Mouse (Mus musculus): ENCODE measurements around the gene Cabin1. TPM values are rescaled to one million over a fixed set of nuclear protein-coding genes. Genes with fewer than 3 reads are reported as not detected.
A peak's percentile ranks its signal among the peaks of the same experiment; 100 is the strongest.

Cabin1 gene
- polyA plus RNA-seq, 1 experiment from 2014 or later: 14.3 TPM

GRCm38 (mm10) chr10:75648091-75648490, 116.0 kb downstream of the Cabin1 start:
- WGBS (ENCODE audit: insufficient replicate concordance): 83% methylated on average over 6 of the region's 6 CpGs
- H3K27ac ChIP-seq (replicated peaks): no peak overlapping the region
- H3K36me3 ChIP-seq (replicated peaks): peaks cover 67% of the 10 kb centered on the region
- no peaks in the 10 kb centered on the region for H3K9me3 ChIP-seq (replicated peaks)
- H3K4me1 ChIP-seq (replicated peaks): peaks cover 15% of the 10 kb centered on the region
- H3K27me3 ChIP-seq: no peaks in the 10 kb centered on the region
- no peak overlapping the region for H3K9ac ChIP-seq
- no peak overlapping the region for H3K4me3 ChIP-seq (replicated peaks)
- H3K4me2 ChIP-seq: no peak overlapping the region
- ATAC-seq (ENCODE audit: insufficient read depth): no peak

- Histone ChIP-seq H3K4me3 (replicated peaks) (no peak overlapping the region), H3K27ac (replicated peaks) (no peak overlapping the region), H3K9ac (no peak overlapping the region), H3K4me1 (replicated peaks) (peaks cover 22% of the 10 kb centered on the region), H3K9me3 (replicated peaks) (no peaks in the 10 kb centered on the region), H3K27me3 (no peaks in the 10 kb centered on the region), H3K4me2 (no peak overlapping the region), H3K36me3 (replicated peaks) (peaks cover 60% of the 10 kb centered on the region)
- WGBS (ENCODE audit: insufficient replicate concordance): 87% methylated on average over 3 of the region's 3 CpGs
- ATAC-seq (ENCODE audit: insufficient read depth): no peak
Measured at GRCm38 (mm10) chr10:75647362-75647761, 116.8 kb downstream of the Cabin1 start.

- ATAC-seq (ENCODE audit: insufficient read depth): no peak
- Histone ChIP-seq H3K4me3 (replicated peaks) (no peak overlapping the region), H3K27me3 (no peaks in the 10 kb centered on the region), H3K9me3 (replicated peaks) (no peaks in the 10 kb centered on the region), H3K27ac (replicated peaks) (no peak overlapping the region), H3K9ac (no peak overlapping the region), H3K36me3 (replicated peaks) (peaks cover 51% of the 10 kb centered on the region), H3K4me1 (replicated peaks) (peaks cover 29% of the 10 kb centered on the region), H3K4me2 (no peak overlapping the region)
- WGBS (ENCODE audit: insufficient replicate concordance): 81% methylated on average over 6 of the region's 6 CpGs
Measured at GRCm38 (mm10) chr10:75646406-75646805, 117.7 kb downstream of the Cabin1 start.

- Histone ChIP-seq H3K27ac (replicated peaks) (no peak overlapping the region), H3K27me3 (no peaks in the 10 kb centered on the region), H3K4me1 (replicated peaks) (peaks cover 29% of the 10 kb centered on the region), H3K9me3 (replicated peaks) (no peaks in the 10 kb centered on the region), H3K36me3 (replicated peaks) (peaks cover 43% of the 10 kb centered on the region), H3K9ac (no peak overlapping the region), H3K4me3 (replicated peaks) (no peak overlapping the region), H3K4me2 (no peak overlapping the region)
- 88% methylated on average over 8 of the region's 8 CpGs for WGBS (ENCODE audit: insufficient replicate concordance)
- no peak for ATAC-seq (ENCODE audit: insufficient read depth)
Measured at GRCm38 (mm10) chr10:75645616-75646015, 118.5 kb downstream of the Cabin1 start.

- 0 out of 2 replicates have a peak within 1 kb of the TSS, but pooled peaks have one; percentile 4 for H3K27ac ChIP-seq (replicated peaks)
- H3K9me3 ChIP-seq (replicated peaks): no peaks in the 10 kb centered on the region
- peaks cover 29% of the 10 kb centered on the region for H3K4me1 ChIP-seq (replicated peaks)
- WGBS (ENCODE audit: insufficient replicate concordance): 15% methylated on average over 11 of the region's 11 CpGs
- H3K36me3 ChIP-seq (replicated peaks): peaks cover 26% of the 10 kb centered on the region
- H3K4me3 ChIP-seq (replicated peaks): no peak within 1 kb of the TSS
- ATAC-seq (ENCODE audit: insufficient read depth): peak; percentile 80
- H3K4me2 ChIP-seq: peak within 1 kb of the TSS; percentile 34
- no peaks in the 10 kb centered on the region for H3K27me3 ChIP-seq
- H3K9ac ChIP-seq: no peak within 1 kb of the TSS
Measured at GRCm38 (mm10) chr10:75643741-75644343, 120.3 kb downstream of the Cabin1 start, which contains the start of gene Susd2. Susd2 (minus strand) TSS chr10:75644008.

GRCm38 (mm10) chr10:75642891-75643290, 121.2 kb downstream of the Cabin1 start:
- no peaks in the 10 kb centered on the region for H3K27me3 ChIP-seq
- 59% methylated on average over 2 of the region's 2 CpGs for WGBS (ENCODE audit: insufficient replicate concordance)
- 0 out of 2 replicates have a peak overlapping the region, but pooled peaks have one; percentile 34 for H3K4me2 ChIP-seq
- H3K36me3 ChIP-seq (replicated peaks): peaks cover 17% of the 10 kb centered on the region
- peaks cover 29% of the 10 kb centered on the region for H3K4me1 ChIP-seq (replicated peaks)
- ATAC-seq (ENCODE audit: insufficient read depth): no peak
- no peak overlapping the region for H3K4me3 ChIP-seq (replicated peaks)
- no peaks in the 10 kb centered on the region for H3K9me3 ChIP-seq (replicated peaks)
- no peak overlapping the region for H3K9ac ChIP-seq
- no peak overlapping the region for H3K27ac ChIP-seq (replicated peaks)

GRCm38 (mm10) chr10:75642436-75642835, 121.7 kb downstream of the Cabin1 start:
- Histone ChIP-seq H3K36me3 (replicated peaks) (peaks cover 12% of the 10 kb centered on the region), H3K9me3 (replicated peaks) (no peaks in the 10 kb centered on the region), H3K9ac (no peak overlapping the region), H3K4me2 (no peak overlapping the region), H3K27me3 (no peaks in the 10 kb centered on the region), H3K27ac (replicated peaks) (no peak overlapping the region), H3K4me3 (replicated peaks) (no peak overlapping the region), H3K4me1 (replicated peaks) (peaks cover 29% of the 10 kb centered on the region)
- no peak for ATAC-seq (ENCODE audit: insufficient read depth)
- WGBS (ENCODE audit: insufficient replicate concordance): 72% methylated on average over 9 of the region's 9 CpGs

- H3K9me3 ChIP-seq (replicated peaks): no peaks in the 10 kb centered on the region
- 68% methylated on average over 7 of the region's 7 CpGs for WGBS (ENCODE audit: insufficient replicate concordance)
- H3K4me2 ChIP-seq: no peak overlapping the region
- peaks cover 29% of the 10 kb centered on the region for H3K4me1 ChIP-seq (replicated peaks)
- H3K4me3 ChIP-seq (replicated peaks): no peak overlapping the region
- no peak for ATAC-seq (ENCODE audit: insufficient read depth)
- no peak overlapping the region for H3K27ac ChIP-seq (replicated peaks)
- H3K36me3 ChIP-seq (replicated peaks): peaks cover 8% of the 10 kb centered on the region; the same call in 1 of the 2 replicates
- no peak overlapping the region for H3K9ac ChIP-seq
- H3K27me3 ChIP-seq: no peaks in the 10 kb centered on the region
Measured at GRCm38 (mm10) chr10:75641721-75642222, 122.4 kb downstream of the Cabin1 start.

- WGBS (ENCODE audit: insufficient replicate concordance): 75% methylated on average over 11 of the region's 11 CpGs
- peaks cover under 1% of the 10 kb centered on the region; the same call in 1 of the 2 replicates for H3K27me3 ChIP-seq
- no peak overlapping the region for H3K4me2 ChIP-seq
- peaks cover 18% of the 10 kb centered on the region for H3K4me1 ChIP-seq (replicated peaks)
- ATAC-seq (ENCODE audit: insufficient read depth): no peak
- H3K9me3 ChIP-seq (replicated peaks): no peaks in the 10 kb centered on the region
- no peak overlapping the region for H3K4me3 ChIP-seq (replicated peaks)
- no peak overlapping the region for H3K27ac ChIP-seq (replicated peaks)
- H3K36me3 ChIP-seq (replicated peaks): no peaks in the 10 kb centered on the region
- H3K9ac ChIP-seq: no peak overlapping the region
Measured at GRCm38 (mm10) chr10:75637711-75638110, 126.4 kb downstream of the Cabin1 start.

- Histone ChIP-seq H3K4me2 (no peak overlapping the region), H3K9me3 (replicated peaks) (no peaks in the 10 kb centered on the region), H3K36me3 (replicated peaks) (no peaks in the 10 kb centered on the region), H3K27ac (replicated peaks) (0 out of 2 replicates have a peak overlapping the region, but pooled peaks have one; percentile 19), H3K9ac (no peak overlapping the region), H3K4me1 (replicated peaks) (peaks cover 7% of the 10 kb centered on the region), H3K4me3 (replicated peaks) (no peak overlapping the region), H3K27me3 (peaks cover 4% of the 10 kb centered on the region; the same call in 1 of the 2 replicates)
- WGBS (ENCODE audit: insufficient replicate concordance): 80% methylated on average over 12 of the region's 12 CpGs
- 0 out of 2 replicates have a peak, but pooled peaks have one; percentile 6 for ATAC-seq (ENCODE audit: insufficient read depth)
Measured at GRCm38 (mm10) chr10:75636084-75636786, 127.9 kb downstream of the Cabin1 start.

GRCm38 (mm10) chr10:75635693-75636055, 128.5 kb downstream of the Cabin1 start:
- Histone ChIP-seq H3K4me3 (replicated peaks) (no peak overlapping the region), H3K4me1 (replicated peaks) (peaks cover 7% of the 10 kb centered on the region), H3K27ac (replicated peaks) (0 out of 2 replicates have a peak overlapping the region, but pooled peaks have one; percentile 19), H3K9me3 (replicated peaks) (no peaks in the 10 kb centered on the region), H3K9ac (no peak overlapping the region), H3K36me3 (replicated peaks) (no peaks in the 10 kb centered on the region), H3K4me2 (no peak overlapping the region), H3K27me3 (peaks cover 4% of the 10 kb centered on the region; the same call in 1 of the 2 replicates)
- 3% methylated on average over 9 of the region's 9 CpGs for WGBS (ENCODE audit: insufficient replicate concordance)
- peak; percentile 40 for ATAC-seq (ENCODE audit: insufficient read depth)

All from liver, embryonic 15.5 days (tissue).